Mouse (Mus musculus): Measurements from ENCODE around the gene Otulin. TPM values are rescaled to one million over a fixed set of nuclear protein-coding genes. Genes with fewer than 3 reads are reported as not detected.
A peak's percentile ranks its signal among the peaks of the same experiment; 100 is the strongest.

Otulin gene
- total and polyA plus RNA-seq, 3 experiments, result 18.7 to 26.1 (median 24.6) TPM

DNA sequence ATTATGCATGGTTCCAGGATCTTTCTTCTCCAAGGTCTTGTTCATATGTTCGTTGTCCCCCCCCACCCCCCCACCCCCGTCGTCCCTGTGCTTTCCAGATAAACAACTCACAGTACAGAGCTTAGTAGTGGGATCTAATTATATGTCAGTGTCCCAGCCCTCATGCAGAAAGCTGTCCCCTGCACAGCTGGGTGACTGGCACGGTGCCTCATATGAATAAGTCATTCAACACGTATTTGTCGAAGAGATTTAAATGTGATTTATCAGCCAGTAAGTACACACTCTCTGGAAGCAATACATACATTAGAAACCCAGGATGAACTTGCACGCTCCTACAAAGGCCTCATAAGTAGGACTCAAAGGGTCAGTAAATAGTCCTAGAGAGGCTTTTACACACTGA lies 80.6 kb downstream of the Otulin start:
- Histone ChIP-seq H3K79me2 (replicated peaks; ENCODE audit: control insufficient read depth, insufficient read depth, low read length) (no peaks in the 10 kb centered on the region; the same call in 1 of the 2 replicates), H3K4me1 (ENCODE audit: control insufficient read depth, insufficient read depth, low read length) (peaks cover 15% of the 10 kb centered on the region), H3K36me3 (ENCODE audit: control insufficient read depth, insufficient read depth, low read length) (peaks cover 13% of the 10 kb centered on the region), H3K27me3 (ENCODE audit: control insufficient read depth, insufficient read depth, low read length) (no peaks in the 10 kb centered on the region), H3K4me3 (no peak overlapping the region), H3K9ac (ENCODE audit: low read depth, low read length) (no peak overlapping the region), H3K27ac (peak overlapping the region; percentile 59)
- TF ChIP-seq POLR2A (IDR thresholded peaks at IDR 0.05; ENCODE audit: insufficient read depth, low read depth, low read length) (no peak), EP300 (IDR thresholded peaks at IDR 0.05; ENCODE audit: insufficient read depth, low read depth, low read length) (no peak), CTCF (IDR thresholded peaks at IDR 0.05) (no peak)
- no peak for DNase-seq
- WGBS, result 51% methylated on average over 7 of the region's 7 CpGs
- intact Hi-C loops (cut with DNase I), result no loop called here

DNA sequence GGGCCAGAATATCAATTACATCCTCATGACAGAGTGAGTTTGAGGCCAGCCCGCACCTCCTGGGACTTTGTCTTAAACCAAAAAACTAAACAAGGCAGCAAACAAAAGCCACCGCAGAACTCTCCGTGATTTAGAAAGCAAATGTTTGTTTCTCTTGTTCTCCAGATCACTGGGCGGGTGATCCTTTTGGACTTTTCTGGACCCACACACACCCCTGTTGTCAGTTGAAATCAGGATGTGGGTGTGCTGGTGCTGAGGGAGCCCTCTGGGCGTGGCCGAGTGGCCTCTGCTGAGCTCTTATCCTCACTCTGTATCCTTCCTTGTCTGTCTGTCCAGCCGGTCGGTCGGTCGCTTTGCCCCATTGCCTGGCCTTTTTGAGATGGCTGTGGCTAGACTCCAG lies 81.4 kb downstream of the Otulin start:
- no peaks in the 10 kb centered on the region; the same call in 1 of the 2 replicates for H3K79me2 ChIP-seq (replicated peaks; ENCODE audit: control insufficient read depth, insufficient read depth, low read length)
- no peak for TF ChIP-seq EP300 (IDR thresholded peaks at IDR 0.05; ENCODE audit: insufficient read depth, low read depth, low read length)
- TF ChIP-seq CTCF (IDR thresholded peaks at IDR 0.05), result no peak
- TF ChIP-seq POLR2A (IDR thresholded peaks at IDR 0.05; ENCODE audit: insufficient read depth, low read depth, low read length), result no peak
- peak overlapping the region; percentile 59 for H3K27ac ChIP-seq
- DNase-seq, result no peak
- H3K4me1 ChIP-seq (ENCODE audit: control insufficient read depth, insufficient read depth, low read length), result peaks cover 15% of the 10 kb centered on the region
- intact Hi-C loops (cut with DNase I), result no loop called here
- no peak overlapping the region for H3K4me3 ChIP-seq
- no peak overlapping the region for H3K9ac ChIP-seq (ENCODE audit: low read depth, low read length)
- 73% methylated on average over 10 of the region's 10 CpGs for WGBS
- no peaks in the 10 kb centered on the region for H3K27me3 ChIP-seq (ENCODE audit: control insufficient read depth, insufficient read depth, low read length)
- H3K36me3 ChIP-seq (ENCODE audit: control insufficient read depth, insufficient read depth, low read length), result peaks cover 13% of the 10 kb centered on the region

DNA sequence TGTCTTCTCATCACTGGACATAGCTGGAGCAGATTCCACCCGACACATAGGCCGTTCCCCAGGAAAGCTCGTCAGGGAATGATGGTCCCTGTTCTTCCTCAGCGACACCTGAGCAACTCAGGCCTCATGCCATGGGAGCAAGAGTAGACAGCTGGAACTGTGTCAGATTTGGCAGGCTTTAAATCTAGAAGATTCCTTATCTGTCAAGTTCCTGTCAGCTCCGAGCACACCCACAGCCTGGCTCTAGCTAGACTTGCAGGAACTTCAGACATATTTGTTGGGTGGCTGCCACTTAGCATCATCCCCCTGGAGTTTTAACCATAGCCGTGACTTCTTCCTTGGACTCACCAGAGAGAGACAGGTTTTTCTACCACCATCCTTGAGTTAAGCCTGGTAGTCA lies 82.4 kb downstream of the Otulin start:
- intact Hi-C loops (cut with DNase I), result no loop called here
- Histone ChIP-seq H3K4me3 (no peak overlapping the region), H3K27ac (peak overlapping the region; percentile 51), H3K36me3 (ENCODE audit: control insufficient read depth, insufficient read depth, low read length) (peaks cover 13% of the 10 kb centered on the region), H3K27me3 (ENCODE audit: control insufficient read depth, insufficient read depth, low read length) (no peaks in the 10 kb centered on the region), H3K4me1 (ENCODE audit: control insufficient read depth, insufficient read depth, low read length) (peaks cover 15% of the 10 kb centered on the region), H3K79me2 (replicated peaks; ENCODE audit: control insufficient read depth, insufficient read depth, low read length) (no peaks in the 10 kb centered on the region; the same call in 1 of the 2 replicates), H3K9ac (ENCODE audit: low read depth, low read length) (no peak overlapping the region)
- 40% methylated on average over 6 of the region's 6 CpGs for WGBS
- peak in 1 of 2 experiments; percentile 31 for DNase-seq
- 0 out of 2 replicates have a peak, but pooled peaks have one; percentile 12 for TF ChIP-seq EP300 (IDR thresholded peaks at IDR 0.05; ENCODE audit: insufficient read depth, low read depth, low read length)
- no peak for TF ChIP-seq CTCF (IDR thresholded peaks at IDR 0.05)

DNA sequence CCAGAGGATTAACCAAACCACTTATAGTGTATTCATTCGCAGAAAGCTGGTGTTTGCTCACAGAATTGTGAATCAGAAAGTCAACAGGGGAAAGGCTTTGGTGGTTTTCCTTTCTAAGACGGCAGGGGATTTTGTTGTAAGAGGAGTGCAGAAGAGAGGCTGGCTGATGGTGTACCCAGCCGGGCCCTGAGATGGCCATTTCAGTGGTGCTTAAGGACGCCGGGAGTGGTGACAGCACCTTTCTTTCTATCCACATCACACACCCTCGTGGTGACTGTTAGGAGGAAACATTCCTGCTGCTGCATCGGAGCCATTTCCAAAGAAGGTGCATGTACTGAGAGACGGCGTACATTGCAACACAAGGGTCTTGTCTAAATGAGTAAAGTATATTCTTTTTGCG lies 85.3 kb downstream of the Otulin start:
- Histone ChIP-seq H3K9ac (ENCODE audit: low read depth, low read length) (no peak overlapping the region), H3K4me3 (no peak overlapping the region), H3K79me2 (replicated peaks; ENCODE audit: control insufficient read depth, insufficient read depth, low read length) (no peaks in the 10 kb centered on the region; the same call in 1 of the 2 replicates), H3K27ac (no peak overlapping the region), H3K4me1 (ENCODE audit: control insufficient read depth, insufficient read depth, low read length) (peaks cover 15% of the 10 kb centered on the region), H3K27me3 (ENCODE audit: control insufficient read depth, insufficient read depth, low read length) (no peaks in the 10 kb centered on the region), H3K36me3 (ENCODE audit: control insufficient read depth, insufficient read depth, low read length) (peaks cover 15% of the 10 kb centered on the region)
- intact Hi-C loops (cut with DNase I), result no loop called here
- WGBS, result 76% methylated on average over 10 of the region's 10 CpGs
- no peak for DNase-seq
- no peak for TF ChIP-seq POLR2A (IDR thresholded peaks at IDR 0.05; ENCODE audit: insufficient read depth, low read depth, low read length)
- TF ChIP-seq EP300 (IDR thresholded peaks at IDR 0.05; ENCODE audit: insufficient read depth, low read depth, low read length), result no peak
- TF ChIP-seq CTCF (IDR thresholded peaks at IDR 0.05), result no peak

DNA sequence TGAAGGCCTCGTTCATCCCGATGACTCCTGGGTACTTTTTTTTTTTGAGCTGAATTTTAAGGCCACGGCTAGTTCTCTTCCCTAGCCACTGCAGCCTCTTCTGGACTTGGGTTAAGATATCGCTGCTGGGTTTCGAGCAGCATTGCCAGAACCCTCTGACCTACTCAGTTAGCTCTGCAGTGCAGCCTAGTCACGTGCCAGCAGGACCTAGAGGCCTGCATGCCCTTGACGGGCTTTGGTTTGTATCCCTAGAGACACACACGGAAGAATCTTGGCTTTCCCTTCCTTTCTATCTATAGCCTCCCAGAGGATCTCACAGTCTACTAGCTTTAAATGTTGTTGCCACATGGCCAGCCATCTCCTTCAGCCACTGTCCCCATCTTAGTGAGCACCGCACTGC lies 90.7 kb downstream of the Otulin start:
- DNase-seq, result peak; percentile 56 to 83
- H3K27ac ChIP-seq, result peak overlapping the region; percentile 90
- no peaks in the 10 kb centered on the region; the same call in 1 of the 2 replicates for H3K79me2 ChIP-seq (replicated peaks; ENCODE audit: control insufficient read depth, insufficient read depth, low read length)
- H3K4me3 ChIP-seq, result no peak overlapping the region
- peaks cover 21% of the 10 kb centered on the region for H3K4me1 ChIP-seq (ENCODE audit: control insufficient read depth, insufficient read depth, low read length)
- WGBS, result 28% methylated on average over 9 of the region's 9 CpGs
- H3K9ac ChIP-seq (ENCODE audit: low read depth, low read length), result peak overlapping the region; percentile 28
- intact Hi-C loops (cut with DNase I), result loop anchor here (1.0 to 5.0 kb wide), 4 partner anchors 31 to 73 kb away; partner anchors contain the start of gene Ank
- TF ChIP-seq POLR2A (IDR thresholded peaks at IDR 0.05; ENCODE audit: insufficient read depth, low read depth, low read length) (0 out of 2 replicates have a peak, but pooled peaks have one; percentile 35), EP300 (IDR thresholded peaks at IDR 0.05; ENCODE audit: insufficient read depth, low read depth, low read length) (peak; percentile 83; the same call in 1 of the 2 replicates), CTCF (IDR thresholded peaks at IDR 0.05) (no peak)
- H3K27me3 ChIP-seq (ENCODE audit: control insufficient read depth, insufficient read depth, low read length), result no peaks in the 10 kb centered on the region
- H3K36me3 ChIP-seq (ENCODE audit: control insufficient read depth, insufficient read depth, low read length), result peaks cover 20% of the 10 kb centered on the region

DNA sequence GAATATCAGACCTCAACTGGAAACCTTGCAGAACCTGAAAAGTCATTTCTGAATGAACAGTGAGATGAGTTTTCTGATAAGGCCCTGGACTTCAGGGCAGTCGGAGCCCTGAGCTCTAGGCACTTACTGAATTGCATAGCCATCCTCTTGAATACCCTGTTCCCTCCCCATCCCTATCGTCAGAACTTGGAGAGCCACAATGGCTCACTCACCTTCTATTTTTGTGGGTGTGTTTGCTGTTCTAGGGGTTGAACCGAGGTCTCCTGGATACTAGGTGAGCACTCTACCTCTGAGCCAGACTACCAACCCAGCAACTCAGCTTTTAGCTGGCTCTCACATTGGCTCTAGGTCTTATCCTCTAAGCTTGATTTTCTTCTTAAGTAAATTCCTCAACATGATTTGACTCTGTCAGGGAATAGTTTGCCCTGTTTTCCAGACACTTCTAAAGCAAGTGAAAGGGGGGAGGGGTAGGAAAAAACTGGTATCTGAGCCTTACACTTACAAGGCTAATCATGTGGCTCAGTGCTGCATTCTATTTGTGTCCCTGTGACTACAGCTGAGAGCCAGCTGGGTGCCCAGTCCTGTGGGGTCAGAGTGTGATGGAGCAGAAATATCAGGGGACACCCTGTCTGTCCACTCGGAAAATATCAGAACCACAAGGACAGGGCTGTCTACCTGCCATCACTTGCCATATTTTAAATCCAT lies 92.8 kb downstream of the Otulin start:
- intact Hi-C loops (cut with DNase I), result loop anchor here (2.0 to 5.0 kb wide), 2 partner anchors 33 to 35 kb away; no protein-coding TSS in a partner anchor
- H3K4me3 ChIP-seq, result no peak overlapping the region
- H3K27me3 ChIP-seq (ENCODE audit: control insufficient read depth, insufficient read depth, low read length), result no peaks in the 10 kb centered on the region
- H3K27ac ChIP-seq, result peak overlapping the region; percentile 90
- H3K79me2 ChIP-seq (replicated peaks; ENCODE audit: control insufficient read depth, insufficient read depth, low read length), result no peaks in the 10 kb centered on the region; the same call in 1 of the 2 replicates
- WGBS, result 47% methylated on average over 4 of the region's 4 CpGs
- peaks cover 21% of the 10 kb centered on the region for H3K4me1 ChIP-seq (ENCODE audit: control insufficient read depth, insufficient read depth, low read length)
- peak in 1 of 2 experiments; percentile 70 for DNase-seq
- H3K36me3 ChIP-seq (ENCODE audit: control insufficient read depth, insufficient read depth, low read length), result peaks cover 20% of the 10 kb centered on the region
- TF ChIP-seq CTCF (IDR thresholded peaks at IDR 0.05) (no peak), EP300 (IDR thresholded peaks at IDR 0.05; ENCODE audit: insufficient read depth, low read depth, low read length) (peak; percentile 96), POLR2A (IDR thresholded peaks at IDR 0.05; ENCODE audit: insufficient read depth, low read depth, low read length) (peak; percentile 41; the same call in 1 of the 2 replicates)
- no peak overlapping the region for H3K9ac ChIP-seq (ENCODE audit: low read depth, low read length)

Measured in heart, adult 2 months (tissue).